Mouse (Mus musculus) cerebellum, adult (tissue): ENCODE measurements around the gene Adgrl2.

Experiments used
- ATAC-seq: cut with Nextera tagmentation; 2 replicates; pipeline ENCODE4 v1.9.2; 2017; ENCODE audit warnings: mild to moderate bottlenecking, moderate library complexity, mixed read lengths; ENCODE audit not compliant: insufficient number of reproducible peaks, low FRiP score, low TSS enrichment

Adgrl2 gene

DNA sequence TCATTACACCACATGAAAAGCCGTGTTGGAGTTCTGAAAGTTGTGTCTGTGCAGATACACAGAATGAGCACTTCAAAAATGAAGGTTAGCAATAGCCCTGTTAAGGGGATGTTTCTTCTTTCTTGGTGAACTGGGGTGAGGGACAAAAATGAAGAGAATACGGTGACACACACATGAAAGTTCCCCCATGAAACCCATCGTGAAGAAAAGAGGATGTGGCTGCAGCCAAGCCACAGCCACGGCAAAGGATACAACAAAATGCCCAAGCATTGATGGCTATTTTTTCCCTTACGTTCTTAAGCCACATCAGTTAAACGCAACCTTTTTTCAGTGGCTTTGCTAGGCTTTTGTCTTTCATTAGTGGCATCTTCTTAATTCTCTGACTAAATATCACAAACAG is 57.2 kb downstream of the Adgrl2 start:
- no peak for ATAC-seq

DNA sequence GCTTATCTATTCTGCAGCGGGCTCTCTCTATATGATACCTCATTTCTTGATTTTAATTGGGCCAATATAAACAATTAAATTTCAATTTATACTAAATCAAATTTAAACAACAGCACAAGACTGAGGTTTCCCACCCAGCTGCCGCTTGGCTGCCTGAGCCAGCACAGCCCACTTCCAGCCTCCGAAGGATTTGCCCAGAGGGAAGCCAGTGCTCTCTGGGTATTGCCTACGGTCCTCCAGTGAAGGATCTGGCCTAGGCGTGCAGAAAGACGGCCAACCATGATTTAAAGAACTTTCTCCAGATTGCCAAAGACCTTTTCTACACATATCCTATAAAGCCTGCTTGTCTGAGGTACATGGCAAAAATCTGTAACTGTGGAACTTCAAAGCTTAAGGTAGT is 59.4 kb downstream of the Adgrl2 start:
- no peak for ATAC-seq

DNA sequence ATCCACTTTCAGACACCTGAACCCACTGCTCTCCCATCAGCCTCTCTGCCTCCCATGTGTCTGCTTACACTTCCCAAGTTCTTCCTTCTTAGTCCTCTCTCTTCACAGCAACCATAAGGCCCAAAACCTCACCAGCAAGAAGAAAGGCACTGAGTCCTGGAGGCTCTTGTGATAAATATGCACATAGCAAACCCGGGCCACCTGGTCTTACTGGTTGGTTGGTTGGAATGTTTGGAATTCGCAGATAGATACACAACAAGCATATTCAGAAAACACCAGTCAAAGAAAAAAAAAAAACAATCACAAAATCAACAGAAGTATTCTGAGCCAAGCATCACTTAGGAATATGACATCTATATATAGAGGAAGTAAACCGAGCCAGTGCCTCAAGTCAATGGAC is 64.0 kb downstream of the Adgrl2 start:
- ATAC-seq = no peak

- peak; percentile 65 for ATAC-seq
Observed at GRCm38 (mm10) chr3:148922618-148923095, 67.7 kb downstream of the Adgrl2 start.

- no peak for ATAC-seq
Observed at GRCm38 (mm10) chr3:148921966-148922587, 68.3 kb downstream of the Adgrl2 start.

- no peak for ATAC-seq
Observed at GRCm38 (mm10) chr3:148920881-148921280, 69.5 kb downstream of the Adgrl2 start.

GRCm38 (mm10) chr3:148918425-148918824 is 71.9 kb downstream of the Adgrl2 start:
- ATAC-seq = no peak

GRCm38 (mm10) chr3:148917837-148918236 is 72.5 kb downstream of the Adgrl2 start:
- no peak for ATAC-seq

GRCm38 (mm10) chr3:148916226-148916625 is 74.1 kb downstream of the Adgrl2 start:
- no peak for ATAC-seq

DNA sequence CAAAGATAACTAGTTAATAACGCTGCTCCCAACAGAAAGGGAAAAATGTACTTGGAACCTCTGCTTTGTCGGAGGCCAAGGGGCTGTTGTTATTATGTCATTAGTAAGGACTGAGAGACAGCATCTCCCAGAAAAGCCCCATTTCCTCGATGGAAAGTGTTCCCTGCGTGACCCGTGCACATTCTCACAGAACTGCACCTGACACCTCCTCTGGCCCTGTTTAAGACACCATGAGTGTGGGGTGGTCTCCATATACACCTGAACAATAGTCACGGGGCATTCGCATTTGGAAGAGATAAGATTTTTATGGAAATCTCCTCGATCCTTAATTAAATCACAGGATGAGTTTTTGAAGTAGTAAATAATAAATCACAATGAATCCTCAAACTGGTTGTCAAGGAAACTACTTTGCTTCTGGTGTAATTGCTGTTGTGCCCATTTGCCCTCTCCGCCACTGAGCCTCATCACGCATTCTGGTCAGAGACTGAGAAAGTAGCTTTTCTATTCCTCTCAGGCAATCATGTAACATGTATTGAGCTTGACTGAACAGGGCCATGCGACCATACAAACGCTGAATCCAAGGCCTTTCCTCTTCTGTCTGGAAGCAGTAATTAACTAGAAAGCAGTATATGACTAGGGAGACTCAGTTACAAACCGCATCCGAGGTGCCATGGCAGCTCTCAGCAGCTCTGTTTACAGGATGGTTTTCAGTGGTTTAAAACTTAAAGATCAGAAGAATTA is 77.2 kb downstream of the Adgrl2 start:
- no peak for ATAC-seq

DNA sequence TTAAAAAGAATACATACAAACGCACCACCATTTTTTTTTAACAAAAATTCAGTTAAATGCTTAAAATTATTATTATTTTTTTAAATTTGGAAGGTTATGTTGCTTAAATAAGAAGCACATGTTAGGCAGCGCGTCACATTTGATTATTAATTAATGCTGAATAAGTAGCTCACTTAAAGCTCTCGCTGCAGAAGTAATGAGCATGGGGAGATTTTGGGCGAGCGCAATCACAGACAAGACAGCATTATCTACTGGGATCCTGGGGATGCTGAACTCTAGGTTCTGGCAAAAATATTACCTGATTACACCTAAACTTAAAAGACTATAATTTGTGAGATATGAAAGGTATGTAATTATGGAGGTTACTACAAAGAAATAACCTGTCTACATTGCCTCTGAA is 77.8 kb downstream of the Adgrl2 start:
- no peak for ATAC-seq

GRCm38 (mm10) chr3:148907873-148908272 is 82.5 kb downstream of the Adgrl2 start:
- no peak for ATAC-seq

GRCm38 (mm10) chr3:148907024-148907778 is 83.2 kb downstream of the Adgrl2 start:
- no peak for ATAC-seq

DNA sequence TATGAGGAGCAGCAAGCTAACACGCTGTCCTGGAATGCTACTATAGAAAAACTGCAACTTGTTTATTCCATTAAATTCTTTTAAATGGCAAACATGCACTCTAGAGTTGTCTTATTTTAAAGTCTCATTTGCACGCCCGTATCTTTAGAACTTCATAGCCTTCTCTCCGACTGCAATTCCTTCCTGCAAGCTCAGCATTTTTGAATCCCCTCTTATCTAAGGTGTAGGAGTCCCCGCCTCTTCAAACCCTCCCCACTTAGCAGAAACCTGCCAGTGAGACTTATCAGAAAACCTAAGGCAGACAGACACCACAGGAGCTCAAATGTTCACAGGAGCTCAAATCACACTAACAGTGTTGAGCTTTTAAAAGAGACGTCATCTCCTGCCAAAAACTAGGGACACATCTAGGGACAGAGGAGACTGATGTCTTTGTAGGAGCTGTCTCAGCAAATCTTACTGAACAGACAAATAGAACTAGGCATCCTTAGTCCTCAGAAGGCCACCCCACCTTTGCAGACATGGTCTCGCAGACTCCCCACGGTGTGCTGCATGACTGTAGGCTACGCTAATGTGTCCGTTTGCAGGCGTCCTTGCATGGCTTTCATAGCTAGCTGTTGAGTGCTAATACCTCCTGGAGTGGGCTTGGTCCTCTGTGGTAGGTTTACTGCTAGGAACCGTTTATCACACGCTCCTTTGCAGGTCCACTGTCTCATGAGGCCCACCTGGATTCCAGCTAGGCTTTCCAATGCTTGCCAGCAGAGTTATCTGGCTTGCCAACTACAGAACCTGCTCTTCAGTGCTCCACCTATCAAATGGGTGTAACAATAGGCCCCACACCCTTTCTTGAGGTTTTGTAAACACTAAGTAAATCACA is 84.2 kb downstream of the Adgrl2 start:
- ATAC-seq = no peak

DNA sequence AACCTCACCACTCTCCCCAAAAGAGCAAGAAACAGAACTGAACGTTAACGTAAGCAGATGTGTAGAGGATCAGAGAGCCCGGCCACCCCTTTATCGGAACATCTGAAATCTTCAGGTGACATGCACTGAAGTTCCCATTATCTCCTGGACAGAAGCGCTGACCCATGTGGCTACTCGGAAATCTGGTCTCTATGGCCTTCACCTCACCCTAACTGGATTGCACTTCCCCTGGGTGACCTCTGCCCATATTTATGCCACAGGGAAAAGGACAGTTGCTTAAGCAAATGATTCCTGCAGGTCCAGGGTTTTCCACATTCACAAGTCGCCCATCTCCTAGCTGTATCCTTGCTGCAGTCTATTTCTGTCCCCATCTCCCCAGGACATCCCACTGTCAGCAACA is 84.9 kb downstream of the Adgrl2 start:
- no peak for ATAC-seq

- no peak for ATAC-seq
Observed at GRCm38 (mm10) chr3:148899857-148900256, 90.5 kb downstream of the Adgrl2 start.

DNA sequence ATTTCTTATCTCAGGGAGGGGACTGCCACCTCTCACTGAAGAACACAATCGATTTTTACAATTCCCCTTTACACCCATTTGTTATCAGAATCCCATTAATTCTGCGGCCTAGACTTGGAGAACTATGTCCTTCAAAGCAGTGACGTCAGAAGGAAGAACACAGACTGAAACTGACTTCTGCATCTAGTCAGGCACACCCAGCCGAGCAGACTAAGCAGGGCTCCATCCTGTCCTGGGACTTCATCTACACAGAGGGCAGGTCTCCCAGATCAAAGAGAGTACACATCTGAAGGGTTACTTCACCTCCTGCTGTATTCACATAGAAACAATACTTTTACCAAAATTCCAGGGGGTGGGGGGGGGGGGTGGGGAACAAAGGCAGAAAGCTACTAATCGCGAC is 90.9 kb downstream of the Adgrl2 start:
- ATAC-seq = no peak

- no peak for ATAC-seq
Observed at GRCm38 (mm10) chr3:148898535-148899250, 91.7 kb downstream of the Adgrl2 start.

DNA sequence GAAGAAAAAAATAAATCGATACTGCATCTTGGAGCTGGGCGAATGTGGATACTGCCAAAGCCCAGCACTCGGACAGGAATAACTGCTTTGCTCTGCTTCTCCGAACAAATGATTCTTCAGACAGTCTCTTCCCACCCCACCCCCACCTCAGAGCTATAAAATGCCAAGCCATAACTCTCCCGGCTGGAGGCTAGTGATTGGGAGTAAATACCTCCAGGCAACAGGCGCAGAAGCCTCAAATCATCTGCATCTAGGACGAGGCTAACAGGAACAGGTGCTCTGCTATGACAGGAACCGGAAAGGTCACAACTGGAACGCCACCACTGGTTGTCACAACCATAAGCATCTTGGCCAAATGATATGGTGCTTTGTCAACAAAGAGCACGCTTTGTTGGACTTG is 94.1 kb downstream of the Adgrl2 start:
- ATAC-seq = no peak
